Mouse (Mus musculus): Measurements from ENCODE around the gene Olfr1113.
"Not testable (repeated sequence)": the region's sequence is repeated elsewhere in the genome, so short reads cannot be mapped to it uniquely, and the experiment has no call there.

Olfr1113 gene

GRCm38 (mm10) chr2:87208670-87209069 is at the start of gene Olfr1113:
Gene Olfr1113, plus strand, starts transcription at chr2:87208970.
- no peak for DNase-seq (ENCODE audit: low spot score in 2 of 2)

- DNase-seq (ENCODE audit: low spot score in 2 of 2), result not testable (repeated sequence)
These were observed 41.0 kb upstream of the Olfr1113 start for GRCm38 (mm10) chr2:87167731-87168130.

GRCm38 (mm10) chr2:87187498-87187897 is 21.3 kb upstream of the Olfr1113 start, which contains the start of gene Olfr1112:
Gene Olfr1112, plus strand, starts transcription at chr2:87187798.
- DNase-seq (ENCODE audit: low spot score in 2 of 2), result no peak

- DNase-seq (ENCODE audit: low spot score in 2 of 2), result no peak
These were observed 38.9 kb downstream of the Olfr1113 start, which contains the start of gene Olfr1115 for GRCm38 (mm10) chr2:87247713-87248112. Gene Olfr1115, plus strand, starts transcription at chr2:87248013.
